Mouse (Mus musculus): ENCODE data around the gene Hjurp.
"Not testable (repeated sequence)": the region's sequence is repeated elsewhere in the genome, so short reads cannot be mapped to it uniquely, and the experiment has no call there.

Gene Hjurp

DNA sequence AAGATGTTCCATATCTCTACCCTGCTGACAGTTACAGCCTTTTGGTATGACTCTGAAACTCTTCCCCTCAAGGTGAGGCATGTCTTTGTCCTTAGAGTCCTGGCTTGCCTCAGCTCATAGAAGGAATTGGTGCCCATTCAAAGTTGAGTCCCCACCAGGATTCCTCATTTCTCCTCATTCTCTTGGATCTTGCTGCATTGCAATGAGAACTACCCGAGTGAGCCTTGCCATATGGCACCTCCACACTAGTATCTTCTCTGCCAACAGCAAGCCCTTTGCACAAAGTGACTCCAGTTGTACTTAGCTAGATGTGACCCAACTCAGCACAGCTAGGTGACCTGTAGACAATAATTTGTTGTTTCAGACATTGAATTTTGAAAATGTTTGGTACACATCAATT, 53.8 kb downstream of the Hjurp start:
- in situ Hi-C loops (cut with MboI), result no loop called here

GRCm38 (mm10) chr1:88223011-88223515, 54.4 kb downstream of the Hjurp start:
- in situ Hi-C loops (cut with MboI), result not testable (repeated sequence)

DNA sequence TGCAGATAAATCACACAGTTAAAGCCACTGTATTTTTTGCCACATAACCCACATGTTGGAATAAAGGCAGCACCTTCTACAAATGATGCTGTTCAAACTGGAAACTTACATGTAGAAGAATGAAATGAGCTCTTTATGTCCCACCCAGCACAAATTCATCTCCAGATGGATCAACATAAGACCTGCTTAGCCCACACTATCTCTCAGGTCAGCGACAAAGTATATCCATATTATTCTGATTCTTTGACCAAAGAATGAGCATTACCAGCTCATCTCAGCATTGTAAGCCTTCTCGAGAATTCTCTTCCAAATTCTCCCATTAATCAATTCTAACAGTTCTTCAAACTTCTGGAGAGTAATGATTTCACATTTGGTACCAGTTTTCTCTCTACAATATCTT, 55.2 kb downstream of the Hjurp start:
- in situ Hi-C loops (cut with MboI), result no loop called here

GRCm38 (mm10) chr1:88220336-88220735, 57.1 kb downstream of the Hjurp start:
- in situ Hi-C loops (cut with MboI), result no loop called here

- in situ Hi-C loops (cut with MboI), result no loop called here
Observed at GRCm38 (mm10) chr1:88219054-88219453, 58.4 kb downstream of the Hjurp start.

- in situ Hi-C loops (cut with MboI), result no loop called here
Observed at GRCm38 (mm10) chr1:88218591-88218990, 58.8 kb downstream of the Hjurp start.

DNA sequence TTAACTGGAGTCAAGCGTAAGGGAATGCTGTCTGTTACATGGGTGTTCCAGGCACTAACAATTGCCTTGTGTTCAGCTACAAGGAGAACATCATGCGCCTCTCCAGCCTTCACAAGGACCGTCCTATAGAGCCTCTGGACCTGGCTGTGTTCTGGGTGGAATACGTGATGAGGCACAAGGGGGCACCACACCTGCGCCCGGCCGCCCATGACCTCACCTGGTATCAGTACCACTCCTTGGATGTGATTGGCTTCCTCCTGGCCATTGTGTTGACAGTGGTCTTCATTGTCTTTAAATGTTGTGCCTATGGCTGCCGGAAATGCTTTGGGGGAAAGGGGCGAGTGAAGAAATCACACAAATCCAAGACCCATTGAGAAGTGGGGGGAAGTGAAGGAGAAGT, 59.4 kb downstream of the Hjurp start:
- in situ Hi-C loops (cut with MboI), result no loop called here

GRCm38 (mm10) chr1:88217576-88217975, 59.9 kb downstream of the Hjurp start:
- in situ Hi-C loops (cut with MboI), result no loop called here

DNA sequence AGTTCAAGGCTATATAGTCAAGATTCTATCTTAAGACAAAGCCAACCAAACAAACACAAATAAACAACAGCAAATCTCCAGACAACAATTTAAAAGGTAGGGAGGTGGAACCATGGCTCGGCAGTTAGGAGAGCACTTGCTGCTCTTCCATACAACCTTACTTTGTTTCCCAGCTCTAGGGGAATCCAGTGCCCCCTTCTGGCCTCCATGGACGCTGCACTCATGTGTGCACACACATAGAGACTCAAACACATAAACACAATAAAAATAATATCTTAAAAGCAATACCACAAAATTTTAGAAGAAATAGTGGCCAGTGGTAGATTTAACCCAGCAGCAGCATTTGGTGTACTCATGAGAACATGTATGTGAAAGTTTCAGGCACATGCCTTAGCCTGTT, 60.3 kb downstream of the Hjurp start:
- in situ Hi-C loops (cut with MboI), result no loop called here

DNA sequence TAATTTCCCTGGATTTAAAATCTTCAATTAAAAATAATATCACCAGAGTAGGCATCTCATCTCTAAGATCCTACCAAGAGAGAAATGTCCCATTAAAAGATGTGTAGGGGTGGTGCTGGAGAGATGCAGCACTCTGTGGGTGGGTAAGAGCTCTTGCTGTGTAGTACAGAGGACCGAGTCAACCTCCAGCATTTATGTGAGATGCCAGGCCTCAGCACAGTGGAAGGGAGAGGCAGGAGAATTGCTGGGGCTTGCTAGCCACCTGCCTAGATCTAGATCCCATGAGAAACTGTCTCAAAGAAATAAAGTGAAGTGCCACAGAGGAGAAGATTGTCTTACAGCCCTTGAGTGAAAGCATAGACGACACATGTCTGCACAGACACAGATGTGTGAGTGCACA, 60.9 kb downstream of the Hjurp start:
- in situ Hi-C loops (cut with MboI), result no loop called here

GRCm38 (mm10) chr1:88215466-88216380, 61.7 kb downstream of the Hjurp start:
- in situ Hi-C loops (cut with MboI), result no loop called here

DNA sequence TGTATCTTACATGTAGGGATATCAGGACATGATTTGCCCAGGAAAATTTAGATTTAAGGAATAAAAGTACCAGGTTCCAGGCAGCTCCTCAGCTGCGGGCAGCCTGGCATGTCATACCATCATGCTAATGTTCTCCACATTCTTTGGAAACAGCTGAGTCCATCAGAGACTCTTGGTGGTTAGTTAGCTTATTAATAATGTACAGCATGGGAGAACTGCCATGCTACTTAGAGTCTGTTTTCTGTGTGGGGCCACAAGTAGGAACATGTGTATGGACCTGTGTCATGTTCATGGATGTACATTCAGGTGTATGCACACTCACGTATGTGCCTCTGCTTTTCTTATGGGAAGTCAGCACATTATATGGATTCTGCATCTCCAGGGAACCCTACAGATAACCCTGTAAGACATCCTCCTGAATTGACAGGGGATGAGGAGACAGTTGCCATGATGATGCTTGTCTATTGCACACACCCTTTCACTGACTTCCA, 62.9 kb downstream of the Hjurp start:
- in situ Hi-C loops (cut with MboI), result no loop called here

DNA sequence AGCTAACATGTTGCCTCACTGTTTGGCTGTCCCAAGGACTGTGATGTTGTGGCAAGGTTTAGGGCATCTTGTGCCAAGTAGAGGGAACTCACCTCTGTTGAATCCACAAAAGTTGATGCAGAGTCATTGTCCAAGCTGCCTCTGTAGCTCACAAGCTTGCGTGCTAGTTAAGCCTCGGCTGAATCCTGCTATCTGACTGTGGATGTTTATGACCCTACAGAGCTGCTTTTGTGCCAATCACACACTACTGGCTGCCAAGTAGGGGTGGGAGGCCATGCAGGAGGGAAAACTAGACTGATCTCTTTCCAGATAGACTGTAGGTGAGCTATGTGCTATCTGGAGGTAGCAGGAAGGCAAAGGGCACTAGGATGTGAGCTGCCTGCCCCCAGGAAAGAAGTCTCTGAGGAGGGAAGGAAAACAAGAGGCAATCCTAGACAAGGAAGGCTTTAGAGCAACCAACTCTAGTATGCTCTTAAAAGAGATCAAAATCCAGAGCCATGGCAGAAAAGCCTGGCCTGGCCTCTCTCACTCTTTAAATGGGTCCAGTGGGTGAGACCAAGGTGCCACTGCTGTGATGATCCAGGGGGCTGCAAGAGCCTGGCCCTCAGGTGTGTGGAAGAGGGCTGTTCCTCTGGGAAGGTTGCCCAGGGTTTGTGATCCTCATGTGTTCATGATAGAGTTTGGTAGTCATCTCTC, 63.5 kb downstream of the Hjurp start:
- in situ Hi-C loops (cut with MboI), result no loop called here

- in situ Hi-C loops (cut with MboI), result no loop called here
Observed at GRCm38 (mm10) chr1:88213061-88213460, 64.4 kb downstream of the Hjurp start.

Data from mature B cell (primary cell).